Mouse (Mus musculus) limb, embryonic 10.5 days (tissue): ENCODE data around the gene Gdpd5. TPM values are rescaled to one million over a fixed set of nuclear protein-coding genes. Genes with fewer than 3 reads are reported as not detected.

Source experiments
- polyA plus RNA-seq: library from polyadenylated mRNA; unstranded; fragments of >200 nt; fragmentation: Nextera tagmentation; extraction: Ambion mirVana; gene quantifications from 2 replicates; pipeline ENCODE4 v1.2.1, GENCODE M21; 2016

Gdpd5 gene
- polyA plus RNA-seq, 1 experiment from 2014 or later = 12.3 TPM

Other genes with a start within 250 kb of the Gdpd5 start
- gene Uvrag, start 240.3 kb upstream of the Gdpd5 start, polyA plus RNA-seq = 10.5 and 12.0 TPM in 2 replicates
- gene Dgat2, start 198.7 kb upstream of the Gdpd5 start, polyA plus RNA-seq = 14.2 and 15.0 TPM in 2 replicates
- gene Mogat2, start 142.8 kb upstream of the Gdpd5 start, polyA plus RNA-seq = 78.6 and 124 TPM in 2 replicates
- 3.1 and 5.4 TPM in 2 replicates for gene Map6, start 114.0 kb upstream of the Gdpd5 start, polyA plus RNA-seq
- 1,171 and 1,177 TPM in 2 replicates for gene Serpinh1, start 28.2 kb upstream of the Gdpd5 start, polyA plus RNA-seq
- 0.21 and 0.63 TPM in 2 replicates for gene Klhl35, start 84.6 kb downstream of the Gdpd5 start, polyA plus RNA-seq
- 745 and 824 TPM in 2 replicates for gene Rps3, start 102.3 kb downstream of the Gdpd5 start, polyA plus RNA-seq
- 8.8 and 10.0 TPM in 2 replicates for gene Arrb1, start 154.1 kb downstream of the Gdpd5 start, polyA plus RNA-seq
- 0.05 TPM in 1 of 2 replicates, not detected in the other for gene Tpbgl, start 245.7 kb downstream of the Gdpd5 start, polyA plus RNA-seq